Mouse (Mus musculus): ENCODE results near the gene Tcirg1. TPM values are rescaled to one million over a fixed set of nuclear protein-coding genes. Genes with fewer than 3 reads are reported as not detected.

Gene Tcirg1
- polyA plus RNA-seq (2016; fragmentation: Nextera tagmentation; extraction: Ambion mirVana): 22.3 and 26.1 TPM in 2 replicates

- 5% methylated on average over 36 of the region's 36 CpGs for WGBS
- Histone ChIP-seq H3K9me3 (replicated peaks) (no peaks in the 10 kb centered on the region), H3K4me1 (replicated peaks) (peaks cover 47% of the 10 kb centered on the region), H3K27me3 (replicated peaks) (no peaks in the 10 kb centered on the region), H3K4me2 (peak within 1 kb of the TSS; percentile 79), H3K4me3 (peak within 1 kb of the TSS; percentile 56), H3K27ac (ENCODE audit: poor library complexity, severe bottlenecking) (peak within 1 kb of the TSS; percentile 72), H3K9ac (peak within 1 kb of the TSS; percentile 74), H3K36me3 (peaks cover 53% of the 10 kb centered on the region)
- ATAC-seq (ENCODE audit: insufficient number of reproducible peaks, low FRiP score): peak; percentile 88
These were observed at the start of gene Tcirg1 for GRCm38 (mm10) chr19:3906795-3907786. TSS of gene Tcirg1 (minus strand) at chr19:3907133.

DNA sequence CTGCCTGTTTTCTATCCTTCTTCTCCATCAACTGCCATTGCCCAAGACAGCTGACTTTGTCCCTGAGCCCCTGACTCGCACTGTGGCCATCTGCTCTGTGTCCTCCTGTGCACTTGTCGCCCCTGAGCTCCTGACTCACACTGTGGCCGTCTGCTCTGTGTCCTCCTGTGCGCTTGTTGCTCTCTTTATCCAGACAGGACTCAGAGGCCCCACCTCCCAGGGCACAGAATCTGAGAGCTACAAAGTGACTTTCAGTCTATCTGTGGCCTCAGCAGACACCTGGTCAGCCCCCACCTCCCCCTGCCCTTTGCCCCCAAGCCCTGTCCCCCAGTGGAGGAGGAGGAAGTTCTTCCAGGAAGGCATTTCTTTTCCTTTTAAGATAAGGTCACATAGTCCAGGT is 48.9 kb upstream of the Tcirg1 start:
- H3K4me2 ChIP-seq: no peak overlapping the region
- H3K27me3 ChIP-seq (replicated peaks): 0 out of 2 replicates have a peak, but pooled peaks cover 9% of the 10 kb centered on the region
- ATAC-seq (ENCODE audit: insufficient number of reproducible peaks, low FRiP score): peak; percentile 36; the same call in 1 of the 2 replicates
- WGBS: 18% methylated on average over 4 of the region's 4 CpGs
- no peaks in the 10 kb centered on the region; the same call in 1 of the 2 replicates for H3K9me3 ChIP-seq (replicated peaks)
- H3K9ac ChIP-seq: no peak overlapping the region
- H3K4me3 ChIP-seq: no peak overlapping the region
- no peak overlapping the region for H3K27ac ChIP-seq (ENCODE audit: poor library complexity, severe bottlenecking)
- H3K4me1 ChIP-seq (replicated peaks): peaks cover 8% of the 10 kb centered on the region
- no peaks in the 10 kb centered on the region for H3K36me3 ChIP-seq

DNA sequence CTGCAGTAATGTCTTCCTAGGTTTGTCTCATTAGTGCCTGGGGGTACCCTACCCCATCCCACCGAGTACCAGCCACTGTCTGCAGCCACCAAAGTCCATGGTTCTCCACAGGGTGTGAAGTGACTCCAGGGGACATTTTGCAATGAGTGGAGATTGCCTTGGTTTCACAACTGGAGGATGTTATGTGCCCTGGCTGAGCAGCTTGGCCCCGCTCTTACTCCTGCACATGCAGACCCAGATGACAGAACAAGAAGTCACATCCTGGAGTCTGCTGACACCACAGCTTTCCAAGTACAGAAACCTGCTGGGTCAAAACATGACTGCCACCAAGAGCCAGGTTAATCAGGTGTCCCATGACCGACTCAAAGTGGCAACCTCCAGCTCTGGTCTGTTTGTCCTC is 48.1 kb upstream of the Tcirg1 start:
- 73% methylated on average over 3 of the region's 3 CpGs for WGBS
- H3K9me3 ChIP-seq (replicated peaks): no peaks in the 10 kb centered on the region
- H3K4me1 ChIP-seq (replicated peaks): peaks cover 8% of the 10 kb centered on the region
- no peak overlapping the region for H3K9ac ChIP-seq
- no peak overlapping the region for H3K27ac ChIP-seq (ENCODE audit: poor library complexity, severe bottlenecking)
- no peak for ATAC-seq (ENCODE audit: insufficient number of reproducible peaks, low FRiP score)
- H3K4me3 ChIP-seq: no peak overlapping the region
- no peaks in the 10 kb centered on the region for H3K36me3 ChIP-seq
- no peak overlapping the region for H3K4me2 ChIP-seq
- H3K27me3 ChIP-seq (replicated peaks): 0 out of 2 replicates have a peak, but pooled peaks cover 9% of the 10 kb centered on the region

DNA sequence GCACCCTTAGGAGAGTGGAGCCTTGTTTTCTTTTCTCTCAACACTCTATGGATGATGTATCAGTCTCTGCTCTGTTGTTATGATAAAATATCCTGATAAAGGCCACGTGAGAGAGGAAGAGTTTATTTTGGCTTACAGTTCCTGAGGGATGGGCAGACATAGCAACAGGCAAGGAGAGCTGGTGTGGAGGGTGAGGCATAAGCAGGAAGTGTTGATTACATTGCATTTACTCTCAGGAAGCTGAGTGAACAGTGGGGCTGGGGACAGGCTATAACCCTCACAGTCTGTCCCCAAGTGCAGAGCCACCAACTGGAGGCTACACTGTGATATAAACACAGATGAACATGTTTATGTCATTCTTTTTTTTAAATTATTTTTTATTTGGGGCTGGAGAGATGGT is 45.2 kb upstream of the Tcirg1 start:
- peaks cover 20% of the 10 kb centered on the region; the same call in 1 of the 2 replicates for H3K27me3 ChIP-seq (replicated peaks)
- no peak overlapping the region for H3K27ac ChIP-seq (ENCODE audit: poor library complexity, severe bottlenecking)
- no peak overlapping the region for H3K4me2 ChIP-seq
- no peak for ATAC-seq (ENCODE audit: insufficient number of reproducible peaks, low FRiP score)
- H3K36me3 ChIP-seq: no peaks in the 10 kb centered on the region
- H3K4me3 ChIP-seq: no peak overlapping the region
- no peaks in the 10 kb centered on the region for H3K9me3 ChIP-seq (replicated peaks)
- H3K4me1 ChIP-seq (replicated peaks): peaks cover 8% of the 10 kb centered on the region
- no peak overlapping the region for H3K9ac ChIP-seq
- 36% methylated on average over 1 of the region's 1 CpGs for WGBS

- no peak for ATAC-seq (ENCODE audit: insufficient number of reproducible peaks, low FRiP score)
- no peak overlapping the region for H3K4me3 ChIP-seq
These were observed 44.5 kb upstream of the Tcirg1 start for GRCm38 (mm10) chr19:3951461-3951860.

DNA sequence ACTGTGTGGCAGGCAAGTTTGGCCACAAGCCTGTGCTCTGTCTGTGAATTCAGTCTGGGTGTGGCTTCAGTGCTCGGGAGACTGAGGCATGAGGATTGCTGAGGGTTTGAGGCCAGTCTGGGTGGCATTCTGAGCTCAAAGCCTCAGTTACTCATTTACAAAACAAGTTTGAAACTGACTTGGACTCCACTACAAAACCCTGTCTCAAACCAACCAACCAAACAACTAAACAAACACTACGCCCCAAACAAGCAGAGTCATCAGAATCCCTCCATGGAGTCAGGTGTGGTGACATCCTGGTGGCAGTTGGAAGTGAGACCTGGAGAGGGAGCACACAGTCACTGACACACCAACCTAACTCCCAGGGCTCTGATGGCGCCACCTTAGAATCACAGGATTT is 43.4 kb upstream of the Tcirg1 start:
- no peaks in the 10 kb centered on the region for H3K9me3 ChIP-seq (replicated peaks)
- ATAC-seq (ENCODE audit: insufficient number of reproducible peaks, low FRiP score): no peak
- no peak overlapping the region for H3K27ac ChIP-seq (ENCODE audit: poor library complexity, severe bottlenecking)
- peaks cover 11% of the 10 kb centered on the region; the same call in 1 of the 2 replicates for H3K27me3 ChIP-seq (replicated peaks)
- 72% methylated on average over 3 of the region's 3 CpGs for WGBS
- no peak overlapping the region for H3K4me2 ChIP-seq
- H3K4me3 ChIP-seq: no peak overlapping the region
- no peaks in the 10 kb centered on the region for H3K36me3 ChIP-seq
- H3K9ac ChIP-seq: no peak overlapping the region
- H3K4me1 ChIP-seq (replicated peaks): peaks cover 10% of the 10 kb centered on the region

More at GRCm38 (mm10) chr19:3951461-3951860, 44.5 kb upstream of the Tcirg1 start:
- Histone ChIP-seq H3K27me3 (replicated peaks) (peaks cover 17% of the 10 kb centered on the region; the same call in 1 of the 2 replicates), H3K27ac (ENCODE audit: poor library complexity, severe bottlenecking) (no peak overlapping the region), H3K36me3 (no peaks in the 10 kb centered on the region), H3K4me2 (no peak overlapping the region), H3K9ac (no peak overlapping the region), H3K9me3 (replicated peaks) (no peaks in the 10 kb centered on the region), H3K4me1 (replicated peaks) (peaks cover 9% of the 10 kb centered on the region)

GRCm38 (mm10) chr19:3948546-3948945 is 41.6 kb upstream of the Tcirg1 start:
- no peak overlapping the region for H3K4me3 ChIP-seq
- ATAC-seq (ENCODE audit: insufficient number of reproducible peaks, low FRiP score): no peak
- no peak overlapping the region for H3K27ac ChIP-seq (ENCODE audit: poor library complexity, severe bottlenecking)
- H3K36me3 ChIP-seq: no peaks in the 10 kb centered on the region
- H3K27me3 ChIP-seq (replicated peaks): peaks cover 20% of the 10 kb centered on the region
- WGBS: 57% methylated on average over 14 of the region's 14 CpGs
- H3K9ac ChIP-seq: no peak overlapping the region
- H3K9me3 ChIP-seq (replicated peaks): no peaks in the 10 kb centered on the region
- no peak overlapping the region for H3K4me2 ChIP-seq
- H3K4me1 ChIP-seq (replicated peaks): peaks cover 10% of the 10 kb centered on the region

DNA sequence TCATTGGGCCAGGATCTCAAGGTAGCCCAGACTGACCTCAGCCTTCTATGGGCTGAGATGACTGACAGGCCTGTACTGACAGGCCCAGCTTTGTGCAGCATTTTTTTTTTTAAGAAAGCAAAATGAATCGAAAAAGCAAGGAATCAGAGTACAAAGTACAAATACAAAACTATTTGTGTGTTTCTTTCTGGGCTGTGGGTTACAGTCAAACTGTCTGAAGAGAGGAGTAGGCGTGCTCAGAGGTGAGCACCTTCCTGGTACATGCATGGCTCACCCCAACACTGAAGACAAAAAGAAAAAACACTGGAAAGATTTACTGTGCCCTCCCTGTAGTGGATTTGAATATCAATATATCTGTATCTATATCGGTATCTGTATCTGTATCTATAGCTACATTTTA is 40.9 kb upstream of the Tcirg1 start:
- peaks cover 21% of the 10 kb centered on the region for H3K27me3 ChIP-seq (replicated peaks)
- H3K4me2 ChIP-seq: no peak overlapping the region
- ATAC-seq (ENCODE audit: insufficient number of reproducible peaks, low FRiP score): no peak
- H3K9me3 ChIP-seq (replicated peaks): no peaks in the 10 kb centered on the region
- WGBS: 69% methylated on average over 3 of the region's 3 CpGs
- H3K36me3 ChIP-seq: no peaks in the 10 kb centered on the region
- no peak overlapping the region for H3K9ac ChIP-seq
- H3K4me1 ChIP-seq (replicated peaks): peaks cover 13% of the 10 kb centered on the region
- H3K27ac ChIP-seq (ENCODE audit: poor library complexity, severe bottlenecking): no peak overlapping the region
- no peak overlapping the region for H3K4me3 ChIP-seq

GRCm38 (mm10) chr19:3946715-3947114 is 39.8 kb upstream of the Tcirg1 start:
- Histone ChIP-seq H3K27me3 (replicated peaks) (peaks cover 32% of the 10 kb centered on the region), H3K36me3 (no peaks in the 10 kb centered on the region), H3K9ac (no peak overlapping the region), H3K4me1 (replicated peaks) (peaks cover 13% of the 10 kb centered on the region), H3K27ac (ENCODE audit: poor library complexity, severe bottlenecking) (no peak overlapping the region), H3K4me2 (no peak overlapping the region), H3K4me3 (no peak overlapping the region), H3K9me3 (replicated peaks) (no peaks in the 10 kb centered on the region)
- ATAC-seq (ENCODE audit: insufficient number of reproducible peaks, low FRiP score): no peak
- 15% methylated on average over 2 of the region's 2 CpGs for WGBS

- Histone ChIP-seq H3K9ac (no peak overlapping the region), H3K4me1 (replicated peaks) (peaks cover 13% of the 10 kb centered on the region), H3K36me3 (no peaks in the 10 kb centered on the region), H3K27me3 (replicated peaks) (peaks cover 37% of the 10 kb centered on the region), H3K9me3 (replicated peaks) (no peaks in the 10 kb centered on the region), H3K4me3 (no peak overlapping the region), H3K27ac (ENCODE audit: poor library complexity, severe bottlenecking) (no peak overlapping the region), H3K4me2 (no peak overlapping the region)
- 23% methylated on average over 10 of the region's 10 CpGs for WGBS
- peak; percentile 50; the same call in 1 of the 2 replicates for ATAC-seq (ENCODE audit: insufficient number of reproducible peaks, low FRiP score)
These were observed 39.1 kb upstream of the Tcirg1 start for GRCm38 (mm10) chr19:3945872-3946564.

Data from heart, embryonic 12.5 days (tissue).